Mouse (Mus musculus) effector memory CD4-positive, alpha-beta T cell, adult 7 months (primary cell): ENCODE measurements around the gene Mageb3. TPM values are rescaled to one million over a fixed set of nuclear protein-coding genes. Genes with fewer than 3 reads are reported as not detected.

Source experiments
- polyA plus RNA-seq: library from polyadenylated mRNA; unstranded; fragments of 100-300 nt; shearing (Covaris generic); gene quantifications from one replicate; pipeline ENCODE4 v1.2.1, GENCODE M21; 2017

Gene Mageb3
- not detected for polyA plus RNA-seq

GRCm38 (mm10) chr2:121955765-121956223 is at the start of gene Mageb3, which contains the start of gene Ctdspl2:
Mageb3 (minus strand) TSS chr2:121956092.
Ctdspl2 (plus strand) TSS chr2:121956001.

Other genes with a start within 250 kb of the Mageb3 start
- 0.79 TPM for gene Frmd5, start 149.0 kb downstream of the Mageb3 start, polyA plus RNA-seq
- gene Casc4, start 89.1 kb downstream of the Mageb3 start, polyA plus RNA-seq, result 6.3 TPM
- gene Ctdspl2, start 91 bp downstream of the Mageb3 start, polyA plus RNA-seq, result 48.7 TPM
- 15.6 TPM for gene Eif3j1, start 72.5 kb upstream of the Mageb3 start, polyA plus RNA-seq
- 14.4 TPM for gene Spg11, start 162.3 kb upstream of the Mageb3 start, polyA plus RNA-seq
- 8,479 TPM for gene B2m, start 191.6 kb upstream of the Mageb3 start, polyA plus RNA-seq
- not detected for gene Trim69, start 204.6 kb upstream of the Mageb3 start, polyA plus RNA-seq
- gene Patl2, start 230.1 kb upstream of the Mageb3 start, polyA plus RNA-seq, result not detected
- not detected for gene Terb2, start 230.2 kb upstream of the Mageb3 start, polyA plus RNA-seq